Mouse (Mus musculus) neural tube, embryonic 15.5 days (tissue): ENCODE results near the gene Pak7. TPM values are rescaled to one million over a fixed set of nuclear protein-coding genes. Genes with fewer than 3 reads are reported as not detected.
"Not testable (repeated sequence)": the region's sequence is repeated elsewhere in the genome, so short reads cannot be mapped to it uniquely, and the experiment has no call there.

ENCODE experiments used
- ATAC-seq: fragments of 200-750 bp; cut with Nextera tagmentation; 2 replicates; pipeline ENCODE4 v1.8.0; 2017; ENCODE audit warnings: mild to moderate bottlenecking, moderate TSS enrichment, moderate library complexity; ENCODE audit not compliant: low FRiP score
- H3K27ac ChIP-seq: fragments of 300-500 bp; sonication (generic); replicated peaks from 2 replicates; pipeline ENCODE4 v1.5.1; 2015; ENCODE audit warnings: mild to moderate bottlenecking, inconsistent platforms
- H3K27me3 ChIP-seq: fragments of 300-500 bp; sonication (generic); replicated peaks from 2 replicates; pipeline ENCODE4 v1.6.1; 2015; ENCODE audit warnings: inconsistent platforms
- H3K36me3 ChIP-seq: fragments of 300-500 bp; sonication (generic); 2 replicates; pipeline ENCODE4 v1.6.1; 2015; ENCODE audit warnings: inconsistent platforms
- H3K4me1 ChIP-seq: fragments of 300-500 bp; sonication (generic); 2 replicates; pipeline ENCODE4 v1.6.1; 2015; ENCODE audit warnings: inconsistent platforms
- H3K4me2 ChIP-seq: fragments of 300-500 bp; sonication (generic); 2 replicates; pipeline ENCODE4 v1.6.1; 2015; ENCODE audit warnings: inconsistent platforms, mild to moderate bottlenecking, moderate library complexity
- H3K4me3 ChIP-seq: fragments of 300-500 bp; sonication (generic); replicated peaks from 2 replicates; pipeline ENCODE4 v1.5.1; 2015; ENCODE audit warnings: mild to moderate bottlenecking, inconsistent platforms
- H3K9ac ChIP-seq: fragments of 300-500 bp; sonication (generic); replicated peaks from 2 replicates; pipeline ENCODE4 v1.6.1; 2015; ENCODE audit warnings: mild to moderate bottlenecking, inconsistent platforms
- H3K9me3 ChIP-seq: fragments of 300-500 bp; sonication (generic); replicated peaks from 2 replicates; pipeline ENCODE4 v1.6.1; 2016; ENCODE audit warnings: inconsistent platforms
- WGBS: fragments of 180-500 bp; shearing (Covaris S2); methylation state at CpG from one replicate; pipeline ENCODE4 v1.1.7; 2015; ENCODE audit warnings: mixed read lengths; 5-methylcytosine and 5-hydroxymethylcytosine counted together
- polyA plus RNA-seq: library from polyadenylated mRNA; unstranded; fragments of >200 nt; fragmentation: Nextera tagmentation; extraction: Ambion mirVana; gene quantifications from 2 replicates; pipeline ENCODE4 v1.2.1, GENCODE M21; 2015

The Pak7 gene
- polyA plus RNA-seq, 1 experiment from 2014 or later: 24.8 TPM

DNA sequence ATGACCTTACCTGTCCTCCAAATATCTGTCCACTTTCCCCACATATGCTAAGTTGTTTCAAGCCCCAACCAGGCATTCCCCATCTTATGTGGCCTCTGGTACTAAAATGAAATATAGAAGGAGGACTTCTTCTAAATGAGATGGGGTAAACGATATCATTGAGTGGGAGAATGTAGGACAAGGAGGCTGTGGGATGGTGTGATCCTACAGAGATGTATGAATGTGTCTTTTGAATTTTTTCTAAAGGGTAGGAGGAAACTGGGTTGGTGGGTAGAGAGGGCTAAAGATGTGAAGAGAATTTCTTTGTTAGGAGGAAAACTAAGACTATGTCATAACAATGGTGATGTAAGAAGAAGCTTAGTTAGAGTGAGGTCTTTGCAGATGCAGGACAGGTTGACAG is 57.8 kb downstream of the Pak7 start:
- WGBS: 93% methylated on average over 1 of the region's 1 CpGs
- H3K27me3 ChIP-seq: no peaks in the 10 kb centered on the region
- no peak overlapping the region for H3K4me3 ChIP-seq
- no peak overlapping the region for H3K27ac ChIP-seq
- no peak overlapping the region for H3K4me2 ChIP-seq
- no peaks in the 10 kb centered on the region for H3K36me3 ChIP-seq
- H3K9me3 ChIP-seq: no peaks in the 10 kb centered on the region
- no peak overlapping the region for H3K9ac ChIP-seq
- no peak for ATAC-seq
- no peaks in the 10 kb centered on the region for H3K4me1 ChIP-seq

DNA sequence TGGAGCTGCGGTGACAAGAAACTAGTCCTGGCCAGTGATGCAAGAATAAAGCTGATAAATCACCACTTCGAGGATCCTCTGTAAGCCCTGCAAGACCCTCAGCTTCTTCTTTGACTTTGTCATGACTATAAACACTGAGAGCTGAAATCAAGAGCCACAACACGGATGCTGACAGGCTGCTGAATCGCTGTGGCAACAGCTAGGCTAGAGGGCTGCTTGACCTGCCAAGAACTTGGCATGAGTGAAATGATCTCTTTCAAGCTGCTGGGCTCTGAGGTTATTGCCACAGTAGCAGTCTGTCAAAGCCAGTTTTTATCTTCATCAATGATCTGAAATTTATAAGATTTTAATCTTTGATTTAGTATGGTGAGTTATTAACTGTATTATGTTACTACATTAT is 62.1 kb downstream of the Pak7 start:
- Histone ChIP-seq H3K4me1 (no peaks in the 10 kb centered on the region), H3K4me2 (no peak overlapping the region), H3K4me3 (no peak overlapping the region), H3K36me3 (no peaks in the 10 kb centered on the region), H3K9me3 (no peaks in the 10 kb centered on the region), H3K27ac (no peak overlapping the region), H3K27me3 (no peaks in the 10 kb centered on the region), H3K9ac (no peak overlapping the region)
- ATAC-seq: no peak
- 69% methylated on average over 4 of the region's 4 CpGs for WGBS

DNA sequence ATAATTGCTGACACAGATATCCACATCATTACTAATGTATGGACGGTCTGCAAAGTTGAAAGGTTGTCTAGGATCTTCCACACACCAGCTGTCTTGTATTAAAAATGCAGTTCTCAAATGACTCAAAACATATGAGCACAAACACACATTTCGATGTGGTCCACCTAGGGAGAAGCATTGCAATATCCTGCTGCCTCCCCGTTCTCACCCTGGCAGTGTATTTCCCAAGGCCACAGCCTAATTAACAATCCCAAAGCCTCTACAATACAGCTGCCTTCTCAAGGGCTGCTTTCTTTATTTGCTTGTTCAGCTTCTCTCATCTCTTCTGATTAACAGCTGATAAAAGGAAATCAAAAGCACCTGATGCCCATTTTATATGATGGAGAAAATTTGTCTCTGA is 78.5 kb downstream of the Pak7 start:
- peak; percentile 38; the same call in 1 of the 2 replicates for ATAC-seq
- no peaks in the 10 kb centered on the region for H3K9me3 ChIP-seq
- WGBS: 39% methylated on average over 3 of the region's 3 CpGs
- no peak overlapping the region for H3K4me2 ChIP-seq
- no peak overlapping the region for H3K9ac ChIP-seq
- no peak overlapping the region; the same call in 1 of the 2 replicates for H3K27ac ChIP-seq
- no peak overlapping the region for H3K4me3 ChIP-seq
- H3K27me3 ChIP-seq: no peaks in the 10 kb centered on the region
- H3K36me3 ChIP-seq: no peaks in the 10 kb centered on the region
- 0 out of 2 replicates have a peak, but pooled peaks cover 2% of the 10 kb centered on the region for H3K4me1 ChIP-seq

DNA sequence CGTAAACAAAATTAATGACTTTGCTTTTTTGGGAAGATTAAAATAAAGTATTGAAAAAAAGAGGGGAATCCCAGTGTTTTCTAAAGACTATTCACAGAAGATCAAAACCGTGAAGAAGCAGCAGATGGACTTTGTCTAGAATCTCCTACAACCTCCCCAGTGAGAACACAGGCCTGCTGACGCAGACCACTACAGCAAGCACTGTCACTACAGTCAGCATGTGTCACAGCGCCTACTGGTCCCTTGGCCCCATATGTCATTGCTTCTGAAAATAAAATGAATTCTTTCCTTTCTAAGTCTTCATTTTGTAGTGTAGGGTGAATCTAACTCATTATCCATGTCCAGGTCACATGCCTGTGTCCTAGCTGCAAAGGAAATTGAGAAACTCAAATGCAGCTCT is 79.0 kb downstream of the Pak7 start:
- 66% methylated on average over 4 of the region's 4 CpGs for WGBS
- Histone ChIP-seq H3K27ac (no peak overlapping the region), H3K9ac (no peak overlapping the region), H3K36me3 (no peaks in the 10 kb centered on the region), H3K27me3 (no peaks in the 10 kb centered on the region), H3K4me1 (0 out of 2 replicates have a peak, but pooled peaks cover 2% of the 10 kb centered on the region), H3K4me2 (no peak overlapping the region), H3K4me3 (no peak overlapping the region), H3K9me3 (no peaks in the 10 kb centered on the region)
- no peak for ATAC-seq

DNA sequence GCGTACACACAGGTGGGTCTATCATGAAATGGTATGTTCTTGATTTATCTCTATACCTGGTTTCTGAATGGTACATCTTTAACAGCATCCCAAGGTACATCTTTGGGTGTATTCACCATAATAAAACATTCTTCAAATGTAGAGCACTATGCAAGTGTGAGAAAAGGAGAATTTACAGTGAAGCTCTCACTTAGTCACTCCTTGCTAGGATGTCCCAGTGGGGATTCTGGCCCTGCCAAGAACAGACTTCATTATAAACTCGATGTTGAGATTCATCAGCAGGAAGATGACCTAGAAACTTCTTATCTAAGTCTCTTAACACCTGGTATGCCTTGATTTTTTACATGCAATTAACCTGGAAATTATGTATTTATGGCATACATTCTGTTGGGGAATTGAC is 85.6 kb downstream of the Pak7 start:
- no peak overlapping the region for H3K4me3 ChIP-seq
- WGBS: 83% methylated on average over 2 of the region's 2 CpGs
- no peak overlapping the region for H3K9ac ChIP-seq
- no peak overlapping the region for H3K4me2 ChIP-seq
- no peaks in the 10 kb centered on the region for H3K9me3 ChIP-seq
- no peaks in the 10 kb centered on the region for H3K27me3 ChIP-seq
- H3K36me3 ChIP-seq: no peaks in the 10 kb centered on the region
- no peak for ATAC-seq
- no peaks in the 10 kb centered on the region for H3K4me1 ChIP-seq
- H3K27ac ChIP-seq: no peak overlapping the region

DNA sequence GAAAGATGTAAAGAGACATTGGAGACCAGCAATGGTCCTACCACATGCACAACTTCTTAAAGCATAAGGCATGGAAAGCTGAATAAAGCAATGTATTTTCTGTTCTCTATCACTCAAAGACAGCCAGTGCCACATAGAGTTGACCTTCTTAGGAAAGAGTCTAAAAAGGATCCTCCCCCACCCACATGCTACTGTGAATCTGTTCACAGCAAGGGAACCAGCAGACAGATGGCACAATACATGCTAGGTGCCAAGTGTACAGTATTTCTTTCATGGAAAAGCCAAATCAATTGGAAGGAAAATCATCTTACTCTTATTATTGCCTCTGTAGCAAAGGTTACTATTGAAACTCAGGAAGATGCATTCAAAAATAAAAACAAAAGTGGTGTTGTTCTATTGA is 86.4 kb downstream of the Pak7 start:
- Histone ChIP-seq H3K27me3 (no peaks in the 10 kb centered on the region), H3K9me3 (no peaks in the 10 kb centered on the region), H3K27ac (no peak overlapping the region), H3K9ac (no peak overlapping the region), H3K4me2 (no peak overlapping the region), H3K36me3 (no peaks in the 10 kb centered on the region), H3K4me1 (no peaks in the 10 kb centered on the region), H3K4me3 (no peak overlapping the region)
- no peak for ATAC-seq

DNA sequence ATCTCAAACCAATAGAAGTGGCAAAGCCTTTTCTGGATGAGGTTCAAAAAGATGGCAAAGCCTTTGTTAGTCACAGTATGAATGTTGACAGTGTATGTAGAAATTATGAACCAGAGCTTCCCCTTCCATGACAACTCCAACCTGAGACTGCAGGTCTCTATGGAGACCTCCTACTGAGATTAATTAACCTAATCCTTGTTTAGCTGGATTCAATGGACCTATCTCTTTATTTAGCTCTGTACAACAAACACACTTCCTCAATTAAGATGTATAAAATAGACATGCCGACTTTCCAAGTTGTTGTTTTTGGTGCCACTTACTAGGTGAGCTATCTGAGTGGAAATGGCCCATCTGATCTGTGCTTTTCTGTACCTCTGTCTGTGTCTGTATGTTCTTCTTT is 90.4 kb downstream of the Pak7 start:
- no peaks in the 10 kb centered on the region for H3K36me3 ChIP-seq
- no peaks in the 10 kb centered on the region for H3K4me1 ChIP-seq
- H3K4me2 ChIP-seq: no peak overlapping the region
- no peaks in the 10 kb centered on the region for H3K27me3 ChIP-seq
- WGBS: 61% methylated on average over 1 of the region's 1 CpGs
- H3K9ac ChIP-seq: no peak overlapping the region
- no peaks in the 10 kb centered on the region for H3K9me3 ChIP-seq
- no peak overlapping the region for H3K27ac ChIP-seq
- ATAC-seq: no peak
- no peak overlapping the region for H3K4me3 ChIP-seq

DNA sequence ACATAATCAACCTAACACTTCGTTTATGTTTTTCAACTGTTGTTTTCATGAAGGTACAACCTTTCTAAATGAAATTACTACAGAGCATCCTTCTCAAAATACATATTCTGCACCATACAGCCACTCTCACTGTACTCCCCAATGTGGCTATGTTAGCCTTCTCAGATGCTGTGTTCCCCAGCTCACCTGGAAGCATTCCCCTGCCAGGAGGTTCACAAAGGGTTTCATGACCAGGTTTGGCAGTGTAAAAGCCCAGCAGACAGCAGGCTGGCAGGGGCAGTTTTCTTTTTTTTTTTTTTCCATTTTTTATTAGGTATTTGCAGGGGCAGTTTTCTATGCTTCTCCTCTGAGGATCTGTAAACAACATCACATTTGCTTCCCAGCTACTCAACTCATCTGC is 105.7 kb downstream of the Pak7 start:
- no peak overlapping the region for H3K4me3 ChIP-seq
- no peaks in the 10 kb centered on the region for H3K27me3 ChIP-seq
- 81% methylated on average over 1 of the region's 1 CpGs for WGBS
- ATAC-seq: no peak
- H3K9ac ChIP-seq: no peak overlapping the region
- no peak overlapping the region for H3K27ac ChIP-seq
- H3K4me1 ChIP-seq: no peaks in the 10 kb centered on the region
- H3K9me3 ChIP-seq: no peaks in the 10 kb centered on the region
- no peaks in the 10 kb centered on the region for H3K36me3 ChIP-seq
- H3K4me2 ChIP-seq: no peak overlapping the region

DNA sequence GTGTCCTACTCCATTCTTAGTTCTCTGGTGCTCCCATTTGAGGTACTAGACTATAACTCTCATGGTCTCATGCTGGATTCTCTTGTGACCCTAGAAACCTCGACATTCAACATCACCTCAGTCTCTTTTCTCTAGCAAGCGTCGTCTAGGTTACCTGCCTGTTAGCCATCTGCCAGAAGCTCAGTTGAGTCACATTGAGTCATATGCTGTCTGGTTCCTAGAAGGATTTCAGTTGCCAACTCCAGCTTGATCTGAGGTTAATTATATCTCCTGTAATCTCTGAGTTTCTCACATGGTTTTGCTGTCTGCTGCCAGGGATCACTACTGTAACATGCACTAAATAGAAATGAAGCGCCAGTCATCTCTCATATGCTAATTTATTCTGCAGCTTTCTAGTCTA is 145.8 kb downstream of the Pak7 start:
- not testable (repeated sequence) for H3K9ac ChIP-seq, H3K4me1 ChIP-seq, H3K9me3 ChIP-seq, H3K27ac ChIP-seq, H3K4me2 ChIP-seq, H3K27me3 ChIP-seq, ATAC-seq, H3K4me3 ChIP-seq, H3K36me3 ChIP-seq
- WGBS: 90% methylated on average over 4 of the region's 4 CpGs

DNA sequence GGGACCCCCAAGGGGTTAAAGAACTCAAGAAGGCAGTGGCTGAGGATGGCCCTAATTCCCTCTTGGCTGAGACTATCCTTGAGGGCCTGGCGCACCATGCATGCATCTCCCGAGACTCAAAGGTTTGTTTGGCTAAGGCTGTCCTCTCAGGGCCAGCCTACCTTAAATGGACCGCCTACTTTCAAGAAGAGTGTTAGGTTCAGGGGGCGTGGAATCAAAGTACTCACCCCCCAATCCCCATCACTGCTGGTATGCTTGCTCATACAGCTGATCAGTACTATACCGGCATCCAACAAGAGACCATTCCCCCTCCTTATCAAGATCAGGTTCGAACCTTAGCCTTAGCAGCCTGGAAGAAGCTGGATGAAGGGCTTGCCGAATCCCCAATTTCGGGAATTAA is 156.5 kb downstream of the Pak7 start:
- 96% methylated on average over 8 of the region's 8 CpGs for WGBS
- H3K27ac ChIP-seq: no peak overlapping the region
- no peaks in the 10 kb centered on the region for H3K27me3 ChIP-seq
- no peaks in the 10 kb centered on the region for H3K9me3 ChIP-seq
- H3K36me3 ChIP-seq: no peaks in the 10 kb centered on the region
- H3K4me1 ChIP-seq: no peaks in the 10 kb centered on the region
- no peak overlapping the region for H3K9ac ChIP-seq
- ATAC-seq: no peak
- H3K4me3 ChIP-seq: no peak overlapping the region
- no peak overlapping the region for H3K4me2 ChIP-seq

DNA sequence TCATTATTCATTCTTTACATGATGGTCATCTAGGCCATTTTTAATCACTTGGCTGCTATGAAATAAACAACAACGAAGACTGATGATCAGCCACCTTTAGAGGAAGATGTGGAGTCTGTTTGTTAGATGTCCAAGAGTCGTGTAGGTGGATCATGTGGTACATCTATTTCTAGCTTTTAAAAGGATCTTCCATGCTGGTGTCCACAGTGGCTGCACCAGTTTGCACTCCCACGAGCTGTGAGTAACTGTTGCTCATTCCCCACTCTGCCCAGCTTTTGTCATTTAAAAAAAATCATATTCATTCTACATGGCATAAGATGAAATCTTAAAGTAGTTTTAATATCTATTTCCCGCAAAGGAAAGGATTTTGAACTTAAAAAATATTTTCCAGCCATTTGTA is 183.7 kb downstream of the Pak7 start:
- 82% methylated on average over 4 of the region's 4 CpGs for WGBS
- H3K27ac ChIP-seq: no peak overlapping the region
- ATAC-seq: no peak

DNA sequence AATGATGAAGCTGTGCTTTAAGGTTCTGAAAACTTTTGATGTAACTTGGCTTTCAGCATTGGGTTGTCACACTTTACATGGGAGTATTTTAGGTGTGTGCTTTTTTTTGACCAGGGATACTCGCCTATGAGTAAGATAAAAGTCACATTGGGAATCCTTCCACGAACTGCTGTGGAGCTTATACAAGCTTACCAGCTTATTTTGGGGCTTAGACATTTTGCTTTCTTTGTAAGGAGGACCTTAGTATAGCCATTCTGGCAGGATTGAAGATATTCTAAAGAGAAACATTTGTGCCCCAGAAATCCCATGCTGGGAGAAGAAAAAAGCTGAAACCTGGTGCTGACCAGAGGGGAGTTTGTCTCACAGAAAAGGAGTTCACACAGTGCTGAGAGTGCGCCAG is 212.7 kb downstream of the Pak7 start:
- no peaks in the 10 kb centered on the region for H3K9me3 ChIP-seq
- H3K27me3 ChIP-seq: no peaks in the 10 kb centered on the region
- no peaks in the 10 kb centered on the region for H3K36me3 ChIP-seq
- no peak overlapping the region for H3K27ac ChIP-seq
- no peak for ATAC-seq
- no peaks in the 10 kb centered on the region for H3K4me1 ChIP-seq
- no peak overlapping the region for H3K9ac ChIP-seq
- H3K4me2 ChIP-seq: no peak overlapping the region
- WGBS: 88% methylated on average over 3 of the region's 3 CpGs
- no peak overlapping the region for H3K4me3 ChIP-seq

More for the DNA sequence above, 183.7 kb downstream of the Pak7 start:
- H3K9me3 ChIP-seq: no peaks in the 10 kb centered on the region
- no peaks in the 10 kb centered on the region for H3K27me3 ChIP-seq
- no peak overlapping the region for H3K4me3 ChIP-seq
- no peak overlapping the region for H3K4me2 ChIP-seq
- no peaks in the 10 kb centered on the region for H3K4me1 ChIP-seq
- H3K36me3 ChIP-seq: no peaks in the 10 kb centered on the region
- H3K9ac ChIP-seq: no peak overlapping the region

DNA sequence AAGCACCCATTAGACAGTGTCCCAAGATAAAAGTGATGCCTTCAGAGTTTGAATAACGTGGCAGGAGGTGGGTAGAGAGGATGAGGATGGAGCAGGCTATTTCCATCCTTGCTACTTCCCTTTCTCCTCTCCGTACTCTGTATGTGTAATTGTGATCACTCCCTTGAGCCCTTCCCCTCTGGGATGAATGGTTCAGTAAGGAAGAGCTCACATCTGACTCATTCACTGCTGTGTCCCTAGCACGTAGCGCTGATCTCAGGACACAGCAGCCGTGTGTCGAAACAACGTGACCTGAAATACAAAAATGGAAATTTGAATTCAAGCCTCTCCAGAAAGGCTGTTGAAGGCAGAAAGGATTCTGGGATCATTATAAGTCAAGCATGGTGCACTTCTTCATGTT is 237.0 kb downstream of the Pak7 start:
- Histone ChIP-seq H3K27me3 (no peaks in the 10 kb centered on the region), H3K4me2 (no peak overlapping the region), H3K9ac (no peak overlapping the region), H3K27ac (no peak overlapping the region), H3K9me3 (no peaks in the 10 kb centered on the region), H3K4me3 (no peak overlapping the region), H3K36me3 (no peaks in the 10 kb centered on the region), H3K4me1 (peaks cover 5% of the 10 kb centered on the region; the same call in 1 of the 2 replicates)
- no peak for ATAC-seq
- 80% methylated on average over 7 of the region's 7 CpGs for WGBS
